Mouse (Mus musculus) myocyte (in vitro differentiated cells): Measurements from ENCODE around the gene Gm42688.

Source experiments
- MYOG ChIP-seq, 3 experiments: IDR thresholded peaks; one replicate each; pipeline ENCODE4 v1.6.1; 2011; ENCODE audit warnings: control low read depth in 2 of 3, low read depth in 2 of 3, mild to moderate bottlenecking in 2 of 3; ENCODE audit not compliant: insufficient read length in 2 of 3, control insufficient read depth in 1 of 3, insufficient read depth in 1 of 3
- TCF12 ChIP-seq: IDR thresholded peaks from one replicate; pipeline ENCODE4 v1.6.1; 2011; ENCODE audit warnings: mild to moderate bottlenecking, control low read depth; ENCODE audit not compliant: poor library complexity, insufficient read depth, severe bottlenecking
- USF1 ChIP-seq: IDR thresholded peaks from one replicate; pipeline ENCODE4 v1.6.1; 2011; ENCODE audit warnings: low read depth, mild to moderate bottlenecking, control low read depth, moderate library complexity

- TF ChIP-seq USF1 (no peak), MYOG (IDR thresholded peaks at IDR 0.05; ENCODE audit: control insufficient read depth in 1 of 3, insufficient read depth in 1 of 3, insufficient read length in 2 of 3, low read depth in 2 of 3) (no peak), TCF12 (no peak)
Observed at GRCm38 (mm10) chr6:83118369-83118768, 17.0 kb downstream of the Gm42688 start.
